Mouse (Mus musculus): ENCODE measurements around the gene Tcp11l2. TPM values are rescaled to one million over a fixed set of nuclear protein-coding genes. Genes with fewer than 3 reads are reported as not detected.

Gene Tcp11l2
- polyA plus RNA-seq, 2 experiments from 2014 or later: 235 to 261 TPM

DNA sequence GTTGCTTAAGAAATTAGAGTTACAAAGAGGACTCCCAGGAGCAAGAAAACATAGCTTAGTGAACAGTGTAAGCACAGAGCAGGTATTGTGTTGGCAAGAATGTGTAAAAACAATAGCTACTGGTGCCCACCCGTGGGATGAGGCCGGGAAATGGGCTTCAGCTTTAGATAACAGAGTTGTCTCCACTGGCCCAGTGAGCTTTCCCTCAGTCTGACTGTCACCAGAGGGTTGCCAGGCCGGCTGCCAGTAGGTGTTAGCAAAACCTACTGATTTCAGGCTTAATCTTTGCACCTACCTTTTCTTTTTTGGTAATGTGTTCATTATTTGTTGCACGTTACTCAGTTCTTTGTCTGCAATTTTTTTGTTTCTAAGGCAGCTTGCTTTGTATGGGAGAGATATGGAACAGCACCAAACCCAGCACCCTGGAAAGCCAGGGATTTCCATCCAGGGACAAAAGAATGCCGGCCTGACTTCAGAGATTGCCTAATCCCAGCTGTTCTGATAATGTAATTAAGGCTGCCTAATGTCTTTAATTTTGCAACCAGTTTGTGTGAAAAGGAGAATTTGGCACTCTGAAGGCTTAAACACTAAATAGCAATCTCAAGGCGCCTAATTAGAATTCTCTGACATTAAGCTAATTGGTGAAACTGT is 81.1 kb downstream of the Tcp11l2 start:
- ATAC-seq: no peak

DNA sequence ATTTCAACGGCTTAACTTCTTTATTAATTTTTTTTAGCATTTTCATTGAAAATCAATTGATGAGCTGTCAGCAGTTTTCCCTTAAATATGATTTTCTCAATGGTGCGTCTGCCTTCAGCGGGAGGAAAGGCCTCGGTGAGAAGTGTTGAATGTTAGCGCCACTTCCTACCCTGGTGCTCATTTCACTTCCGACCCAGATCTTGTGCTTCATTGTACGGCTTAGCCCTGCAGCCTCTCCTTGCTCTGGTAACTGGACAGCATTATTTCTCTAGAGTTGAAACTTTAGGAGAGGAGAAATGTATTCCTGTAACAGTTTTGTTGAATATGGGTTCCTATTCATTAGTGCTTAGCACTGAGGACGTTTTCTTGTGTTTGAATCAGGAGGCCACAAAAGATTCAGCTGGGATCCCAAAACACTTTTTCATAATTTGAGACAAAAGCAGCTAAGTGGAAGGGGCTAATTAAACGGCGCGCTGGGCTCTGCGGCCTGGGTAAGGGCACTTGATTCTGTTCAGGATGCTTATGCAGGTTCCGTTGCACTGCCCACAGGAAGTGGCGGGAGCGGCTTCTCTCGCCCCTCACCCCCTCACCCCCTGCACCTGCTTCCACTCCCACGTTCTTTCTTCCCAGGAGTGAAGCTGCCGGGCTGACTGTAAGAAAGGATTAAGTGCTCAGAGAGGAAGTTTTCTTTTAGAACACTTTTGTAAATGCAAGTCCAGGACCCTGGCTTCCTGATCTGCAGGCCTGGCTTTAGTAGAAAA is 81.8 kb downstream of the Tcp11l2 start:
- no peak for ATAC-seq

DNA sequence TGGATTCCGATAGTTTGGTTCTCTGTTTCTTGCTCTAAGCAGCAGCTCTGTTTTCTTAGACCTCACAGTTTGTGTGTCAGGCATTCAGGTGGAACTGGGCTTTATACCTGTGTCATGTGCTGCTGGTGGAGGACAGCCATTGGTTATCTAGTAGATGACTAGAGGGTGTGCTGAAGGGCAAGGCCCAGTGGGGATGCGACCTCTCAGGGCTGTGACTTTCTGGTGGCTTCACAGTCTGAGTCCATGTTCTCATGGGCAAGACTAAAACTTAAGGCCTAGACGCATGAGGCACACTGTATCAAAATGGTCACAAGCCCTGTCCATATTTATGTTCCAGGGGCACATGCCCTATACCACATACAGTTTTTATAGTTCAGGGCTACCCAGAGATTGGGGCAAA is 82.9 kb downstream of the Tcp11l2 start:
- no peak for ATAC-seq

DNA sequence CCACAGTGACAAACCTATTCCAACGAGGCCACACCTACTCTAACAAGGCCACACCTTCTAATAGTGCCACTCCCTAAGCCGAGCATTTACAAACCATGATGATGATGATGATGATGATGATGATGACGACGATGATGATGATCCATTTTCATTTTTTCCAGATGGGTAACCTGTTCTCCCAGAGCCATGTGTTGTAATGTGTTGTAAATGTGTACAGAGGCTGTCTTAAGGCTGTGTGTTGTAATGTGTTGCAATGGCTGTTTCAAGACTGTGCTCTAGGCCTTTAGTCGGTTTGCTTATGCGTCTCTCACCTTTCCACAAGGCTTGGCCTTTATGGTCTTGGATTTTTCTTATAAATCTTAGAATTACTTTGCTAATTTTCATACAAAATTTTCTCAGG is 85.7 kb downstream of the Tcp11l2 start:
- no peak for ATAC-seq

Other genes starting within 250 kb of the Tcp11l2 start
- not detected for gene Nuak1, start 136.0 kb upstream of the Tcp11l2 start, polyA plus RNA-seq (2017; shearing (Covaris generic))
- under 1 TPM; 0.20 to 0.23 TPM for gene Ckap4, start 42.6 kb upstream of the Tcp11l2 start, polyA plus RNA-seq (2017; shearing (Covaris generic))
- 10 to 100 TPM; 21.8 to 28.6 TPM for gene Polr3b, start 45.7 kb downstream of the Tcp11l2 start, polyA plus RNA-seq (2017; shearing (Covaris generic))
- gene Rfx4, start 179.4 kb downstream of the Tcp11l2 start, polyA plus RNA-seq (2017; shearing (Covaris generic)): not detected